Mouse (Mus musculus) forebrain, embryonic 11.5 days (tissue): ENCODE data around the gene Acvrl1. TPM values are rescaled to one million over a fixed set of nuclear protein-coding genes. Genes with fewer than 3 reads are reported as not detected.

Experiments
- ATAC-seq: fragments of 200-750 bp; cut with Nextera tagmentation; replicated peaks from 2 replicates; pipeline ENCODE4 v1.8.0; 2017; ENCODE audit warnings: moderate TSS enrichment; ENCODE audit not compliant: low FRiP score
- DNase-seq: peaks from one replicate; pipeline ENCODE4 v3.0.0-alpha.2; 2017; ENCODE audit warnings: low spot score
- H3K27ac ChIP-seq: fragments of 300-500 bp; sonication (generic); 2 replicates; pipeline ENCODE4 v1.5.1; 2014; ENCODE audit warnings: low read depth, low read length
- H3K27me3 ChIP-seq: fragments of 300-500 bp; sonication (generic); 2 replicates; pipeline ENCODE4 v1.6.1; 2014; ENCODE audit warnings: mild to moderate bottlenecking, low read length, mixed read lengths; ENCODE audit not compliant: control insufficient read depth, insufficient read depth
- H3K36me3 ChIP-seq: fragments of 300-500 bp; sonication (generic); 2 replicates; pipeline ENCODE4 v1.6.1; 2014; ENCODE audit warnings: mild to moderate bottlenecking, low read length, moderate library complexity, mixed read lengths; ENCODE audit not compliant: control insufficient read depth, insufficient read depth
- H3K4me1 ChIP-seq: fragments of 300-500 bp; sonication (generic); replicated peaks from 2 replicates; pipeline ENCODE4 v1.6.1; 2014; ENCODE audit warnings: low read length, mixed read lengths; ENCODE audit not compliant: control insufficient read depth, insufficient read depth
- H3K4me2 ChIP-seq: fragments of 300-500 bp; sonication (generic); 2 replicates; pipeline ENCODE4 v1.6.1; 2014; ENCODE audit warnings: low read depth, mild to moderate bottlenecking, low read length, moderate library complexity, mixed read lengths; ENCODE audit not compliant: severe bottlenecking
- H3K4me3 ChIP-seq: fragments of 300-500 bp; sonication (generic); 2 replicates; pipeline ENCODE4 v1.5.1; 2014; ENCODE audit warnings: low read depth, low read length
- H3K9ac ChIP-seq: fragments of 300-500 bp; sonication (generic); 2 replicates; pipeline ENCODE4 v1.6.1; 2014; ENCODE audit warnings: low read length
- H3K9me3 ChIP-seq: fragments of 300-500 bp; sonication (generic); 2 replicates; pipeline ENCODE4 v1.6.1; 2016; ENCODE audit warnings: low read length, mixed read lengths; ENCODE audit not compliant: control insufficient read depth
- WGBS: fragments of 180-500 bp; shearing (Covaris S2); extraction: QIAGEN DNeasy Blood & Tissue Kit; methylation state at CpG from one replicate; pipeline ENCODE4 v1.1.7; 2014; 5-methylcytosine and 5-hydroxymethylcytosine counted together
- microRNA-seq: library from miRNA; unstranded; fragments of <30 nt; microRNA quantifications from one replicate; pipeline ENCODE4, GENCODE M21; 2016; ENCODE audit not compliant: insufficient number of aligned reads
- polyA plus RNA-seq: library from polyadenylated mRNA; unstranded; fragments of >200 nt; fragmentation: Nextera tagmentation; extraction: Ambion mirVana; gene quantifications from 2 replicates; pipeline ENCODE4 v1.2.1, GENCODE M21; 2014

Gene Acvrl1
- polyA plus RNA-seq, 1 experiment from 2014 or later: 7.2 TPM

DNA sequence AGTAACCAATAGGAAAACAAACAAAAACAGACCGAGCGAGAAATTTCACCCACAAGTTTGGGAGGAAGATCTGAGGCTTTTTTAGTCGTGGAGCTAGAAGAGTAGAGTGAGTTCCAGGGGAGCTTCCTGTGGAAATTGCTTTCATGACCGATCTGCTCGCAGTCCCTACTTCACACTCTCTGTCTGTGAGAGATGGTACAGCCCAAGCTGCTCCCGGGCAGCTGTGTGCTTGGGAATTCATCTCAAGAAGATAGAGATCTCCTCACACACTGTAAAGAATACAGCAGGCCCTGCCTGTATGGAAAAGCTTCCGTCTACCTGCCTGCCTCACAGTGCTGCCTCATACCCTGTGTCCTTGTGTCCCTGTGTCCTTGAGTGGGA, 63.9 kb downstream of the Acvrl1 start:
- Histone ChIP-seq H3K27me3 (no peaks in the 10 kb centered on the region), H3K27ac (peak overlapping the region; percentile 62; the same call in 1 of the 2 replicates), H3K4me2 (no peak overlapping the region), H3K9ac (no peak overlapping the region), H3K4me3 (no peak overlapping the region), H3K4me1 (peaks cover 18% of the 10 kb centered on the region; the same call in 1 of the 2 replicates), H3K9me3 (no peaks in the 10 kb centered on the region; the same call in 1 of the 2 replicates), H3K36me3 (peaks cover 14% of the 10 kb centered on the region; the same call in 1 of the 2 replicates)
- no peak for DNase-seq
- 41% methylated on average over 7 of the region's 7 CpGs for WGBS
- ATAC-seq: no peak

DNA sequence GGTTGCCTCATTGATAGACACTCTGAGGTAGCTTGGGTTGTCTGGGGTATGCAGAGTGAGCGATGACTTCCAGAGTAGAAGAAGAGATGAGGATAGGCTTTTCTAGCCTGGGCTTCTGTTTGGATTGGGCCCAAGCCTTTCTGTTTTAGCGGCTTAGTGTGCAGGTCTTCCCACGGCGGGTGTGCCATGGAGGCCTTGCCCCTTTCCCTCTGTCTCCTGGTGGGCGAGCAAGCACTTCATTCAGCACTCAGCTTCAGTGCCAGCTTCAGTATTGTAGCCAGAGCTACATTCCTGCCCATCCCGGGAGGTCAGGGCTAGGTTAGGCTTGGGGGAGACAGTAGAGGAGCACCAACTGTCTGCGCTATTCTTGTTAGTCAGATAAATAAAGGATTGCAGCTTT, 64.3 kb downstream of the Acvrl1 start:
- Histone ChIP-seq H3K27me3 (no peaks in the 10 kb centered on the region), H3K27ac (no peak overlapping the region), H3K4me1 (peaks cover 18% of the 10 kb centered on the region; the same call in 1 of the 2 replicates), H3K4me2 (no peak overlapping the region), H3K36me3 (peaks cover 14% of the 10 kb centered on the region; the same call in 1 of the 2 replicates), H3K9me3 (no peaks in the 10 kb centered on the region; the same call in 1 of the 2 replicates), H3K4me3 (no peak overlapping the region), H3K9ac (no peak overlapping the region)
- DNase-seq (no peak), ATAC-seq (no peak)
- 87% methylated on average over 7 of the region's 7 CpGs for WGBS

DNA sequence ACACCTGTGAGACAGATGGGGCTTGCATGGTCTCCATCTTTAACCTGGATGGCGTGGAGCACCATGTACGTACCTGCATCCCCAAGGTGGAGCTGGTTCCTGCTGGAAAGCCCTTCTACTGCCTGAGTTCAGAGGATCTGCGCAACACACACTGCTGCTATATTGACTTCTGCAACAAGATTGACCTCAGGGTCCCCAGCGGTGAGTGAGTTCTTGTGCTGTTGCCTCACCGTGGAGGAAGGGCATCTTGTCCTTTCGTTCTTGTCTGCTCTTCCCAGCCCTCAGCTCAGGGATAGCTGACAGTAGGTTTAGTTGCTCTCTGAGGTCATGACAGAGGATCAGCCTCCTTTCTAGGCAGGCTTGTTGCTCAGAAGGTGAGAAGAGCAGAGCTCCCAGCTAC, 65.6 kb downstream of the Acvrl1 start:
- H3K36me3 ChIP-seq: peaks cover 14% of the 10 kb centered on the region; the same call in 1 of the 2 replicates
- WGBS: 97% methylated on average over 6 of the region's 6 CpGs
- no peak for ATAC-seq

More for the DNA sequence above, 65.6 kb downstream of the Acvrl1 start:
- Histone ChIP-seq H3K4me2 (no peak overlapping the region), H3K4me1 (peaks cover 18% of the 10 kb centered on the region; the same call in 1 of the 2 replicates), H3K9me3 (no peaks in the 10 kb centered on the region; the same call in 1 of the 2 replicates), H3K27me3 (no peaks in the 10 kb centered on the region), H3K27ac (no peak overlapping the region), H3K9ac (no peak overlapping the region), H3K4me3 (no peak overlapping the region)
- no peak for DNase-seq

Small RNA genes lying within 50 kb of the gene (microRNA-seq; reads per million reads assigned to microRNA genes)
- gene Mir6962: not detected

Other genes with a start within 250 kb of the Acvrl1 start
- not detected in 2 replicates for gene Gm47841, start 81.1 kb upstream of the Acvrl1 start, polyA plus RNA-seq
- gene Fignl2, start 50.0 kb upstream of the Acvrl1 start, polyA plus RNA-seq: 0.52 and 0.76 TPM in 2 replicates
- gene Ankrd33, start 12.8 kb upstream of the Acvrl1 start, polyA plus RNA-seq: not detected in 2 replicates
- gene Acvr1b, start 45.5 kb downstream of the Acvrl1 start, polyA plus RNA-seq: 15.0 and 16.0 TPM in 2 replicates
- 4.6 and 5.6 TPM in 2 replicates for gene Grasp, start 95.7 kb downstream of the Acvrl1 start, polyA plus RNA-seq
- 2.6 and 2.7 TPM in 2 replicates for gene Nr4a1, start 125.7 kb downstream of the Acvrl1 start, polyA plus RNA-seq
- gene Atg101, start 155.8 kb downstream of the Acvrl1 start, polyA plus RNA-seq: 62.1 and 65.7 TPM in 2 replicates
- gene 6030408B16Rik, start 164.7 kb downstream of the Acvrl1 start, polyA plus RNA-seq: 0.21 and 0.71 TPM in 2 replicates
- gene Krt80, start 241.6 kb downstream of the Acvrl1 start, polyA plus RNA-seq: not detected in 2 replicates